Mouse (Mus musculus) bone marrow macrophage, adult 2 months (primary cell): ENCODE data around the gene Bcl2. TPM values are rescaled to one million over a fixed set of nuclear protein-coding genes. Genes with fewer than 3 reads are reported as not detected.

ENCODE experiments used
- H3K27ac ChIP-seq: 2 replicates; pipeline ENCODE4 v1.5.1; 2012; ENCODE audit warnings: low read depth, low read length; ENCODE audit not compliant: insufficient read depth
- H3K4me1 ChIP-seq: 2 replicates; pipeline ENCODE4 v1.6.1; 2012; ENCODE audit warnings: low read length; ENCODE audit not compliant: control insufficient read depth, insufficient read depth
- H3K4me3 ChIP-seq: 2 replicates; pipeline ENCODE4 v1.5.1; 2012; ENCODE audit warnings: mild to moderate bottlenecking, low read length, moderate library complexity; ENCODE audit not compliant: insufficient read depth
- CTCF ChIP-seq: IDR thresholded peaks from 2 replicates; pipeline ENCODE4 v1.5.1; 2012; ENCODE audit warnings: low read depth, mild to moderate bottlenecking, low read length, moderate library complexity
- POLR2A ChIP-seq: IDR thresholded peaks from 2 replicates; pipeline ENCODE4 v1.6.1; 2012; ENCODE audit warnings: mild to moderate bottlenecking, low read depth, low read length, borderline replicate concordance
- polyA plus RNA-seq: library from polyadenylated mRNA; stranded (reverse); fragments of >200 nt; gene quantifications from 2 replicates; pipeline ENCODE4 v1.2.4, GENCODE M21; 2012; ENCODE audit not compliant: missing spikeins, insufficient read depth, insufficient read length

Bcl2 gene
- polyA plus RNA-seq, 1 experiment = 1.2 TPM

GRCm38 (mm10) chr1:106644566-106644965, 69.5 kb downstream of the Bcl2 start:
- peaks cover 12% of the 10 kb centered on the region for H3K4me1 ChIP-seq
- H3K4me3 ChIP-seq = no peak overlapping the region
- no peak for TF ChIP-seq CTCF
- no peak for TF ChIP-seq POLR2A
- H3K27ac ChIP-seq = no peak overlapping the region

DNA sequence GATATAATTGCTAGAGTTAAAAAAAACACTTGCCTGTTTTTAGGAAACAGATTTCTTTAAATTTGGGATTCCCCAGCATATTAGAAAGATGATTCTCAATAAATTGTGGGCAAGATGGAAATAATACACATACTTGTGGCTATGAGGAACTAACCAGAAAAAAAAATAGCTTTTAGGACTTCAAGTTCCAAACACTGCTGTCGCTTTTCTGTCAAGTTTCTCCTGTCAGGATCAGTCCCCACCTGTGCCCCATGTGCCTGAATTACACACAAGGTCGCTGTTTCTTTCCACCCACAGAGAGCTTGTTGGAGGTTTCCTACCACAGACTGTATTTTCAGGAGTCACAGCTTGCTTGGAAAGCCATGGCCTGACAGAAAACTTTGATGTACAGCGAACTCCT, 70.5 kb downstream of the Bcl2 start:
- H3K4me3 ChIP-seq = no peak overlapping the region
- TF ChIP-seq CTCF = no peak
- no peak for TF ChIP-seq POLR2A
- peaks cover 12% of the 10 kb centered on the region for H3K4me1 ChIP-seq
- H3K27ac ChIP-seq = no peak overlapping the region

- Histone ChIP-seq H3K4me3 (no peak overlapping the region), H3K4me1 (peaks cover 12% of the 10 kb centered on the region), H3K27ac (no peak overlapping the region)
- TF ChIP-seq POLR2A (no peak), CTCF (no peak)
Observed at GRCm38 (mm10) chr1:106640577-106640976, 73.5 kb downstream of the Bcl2 start.

GRCm38 (mm10) chr1:106637705-106638104, 76.4 kb downstream of the Bcl2 start:
- no peak overlapping the region for H3K27ac ChIP-seq
- no peak for TF ChIP-seq POLR2A
- no peak for TF ChIP-seq CTCF
- no peaks in the 10 kb centered on the region; the same call in 1 of the 2 replicates for H3K4me1 ChIP-seq
- H3K4me3 ChIP-seq = no peak overlapping the region

DNA sequence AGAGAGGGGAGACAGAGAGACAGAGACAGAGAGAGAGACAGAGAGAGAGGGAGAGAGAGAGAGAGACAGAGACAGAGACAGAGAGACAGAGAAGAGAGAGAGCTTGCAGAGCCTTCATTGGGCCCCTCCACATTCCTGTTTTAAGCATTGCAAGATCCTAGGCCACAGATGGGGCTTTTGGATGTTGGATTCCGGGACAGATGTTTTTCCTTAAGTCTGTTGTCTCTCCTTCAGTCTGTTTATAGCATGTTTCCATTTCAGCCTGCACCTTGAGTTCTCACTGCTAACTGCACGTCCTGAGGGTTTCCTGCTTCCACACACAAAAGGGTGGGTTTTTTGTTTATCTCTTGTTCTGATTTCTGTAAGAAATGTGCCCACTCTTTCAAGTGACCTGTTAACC, 77.4 kb downstream of the Bcl2 start:
- no peak overlapping the region for H3K27ac ChIP-seq

DNA sequence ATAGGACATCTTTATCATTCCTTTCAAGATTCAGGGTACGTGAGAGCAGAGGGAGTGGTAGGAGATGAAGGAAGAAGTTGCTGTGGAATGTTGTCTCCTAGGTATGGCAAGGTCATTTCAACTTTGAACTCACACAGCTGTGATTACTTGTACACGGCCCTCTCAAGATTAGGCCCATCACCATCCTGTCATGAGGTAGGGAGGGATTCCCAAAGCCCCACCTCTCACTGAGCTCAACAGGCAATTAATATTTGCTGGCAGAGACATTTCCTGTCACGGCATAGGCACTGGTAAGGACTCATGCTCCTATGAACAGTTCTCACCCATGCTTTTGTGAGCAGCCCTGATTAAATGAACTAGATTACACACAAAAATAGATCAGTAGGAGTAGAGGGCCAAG, 80.9 kb downstream of the Bcl2 start:
- TF ChIP-seq POLR2A (no peak), CTCF (no peak)
- no peak overlapping the region for H3K27ac ChIP-seq
- peaks cover 16% of the 10 kb centered on the region for H3K4me1 ChIP-seq
- H3K4me3 ChIP-seq = no peak overlapping the region

More for the DNA sequence above, 77.4 kb downstream of the Bcl2 start:
- Histone ChIP-seq H3K4me3 (no peak overlapping the region), H3K4me1 (no peaks in the 10 kb centered on the region; the same call in 1 of the 2 replicates)
- TF ChIP-seq POLR2A = no peak

- peaks cover 20% of the 10 kb centered on the region for H3K4me1 ChIP-seq
- H3K27ac ChIP-seq = no peak overlapping the region
- TF ChIP-seq POLR2A (no peak), CTCF (no peak)
- no peak overlapping the region for H3K4me3 ChIP-seq
Observed at GRCm38 (mm10) chr1:106631869-106632463, 82.1 kb downstream of the Bcl2 start.

DNA sequence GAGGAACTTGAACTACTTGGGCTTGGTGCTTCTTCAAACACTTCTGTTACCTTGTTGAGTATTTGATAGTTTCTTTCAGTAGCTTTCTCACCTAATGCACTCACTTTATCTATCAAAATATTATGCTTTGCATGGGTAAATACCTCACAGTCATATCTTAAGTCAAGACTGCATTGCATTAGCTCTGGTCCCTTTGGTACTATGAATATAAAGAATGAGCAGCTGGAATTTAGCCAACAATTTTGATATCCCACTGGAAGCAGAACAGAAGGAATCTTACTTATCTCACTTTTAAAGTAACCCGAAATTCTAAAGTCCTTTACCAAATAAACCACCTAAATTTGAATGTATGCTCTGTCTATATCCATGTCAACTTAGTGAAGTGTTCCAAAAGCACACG, 83.1 kb downstream of the Bcl2 start:
- Histone ChIP-seq H3K4me1 (peaks cover 26% of the 10 kb centered on the region), H3K4me3 (no peak overlapping the region), H3K27ac (no peak overlapping the region)
- TF ChIP-seq POLR2A (no peak), CTCF (no peak)

DNA sequence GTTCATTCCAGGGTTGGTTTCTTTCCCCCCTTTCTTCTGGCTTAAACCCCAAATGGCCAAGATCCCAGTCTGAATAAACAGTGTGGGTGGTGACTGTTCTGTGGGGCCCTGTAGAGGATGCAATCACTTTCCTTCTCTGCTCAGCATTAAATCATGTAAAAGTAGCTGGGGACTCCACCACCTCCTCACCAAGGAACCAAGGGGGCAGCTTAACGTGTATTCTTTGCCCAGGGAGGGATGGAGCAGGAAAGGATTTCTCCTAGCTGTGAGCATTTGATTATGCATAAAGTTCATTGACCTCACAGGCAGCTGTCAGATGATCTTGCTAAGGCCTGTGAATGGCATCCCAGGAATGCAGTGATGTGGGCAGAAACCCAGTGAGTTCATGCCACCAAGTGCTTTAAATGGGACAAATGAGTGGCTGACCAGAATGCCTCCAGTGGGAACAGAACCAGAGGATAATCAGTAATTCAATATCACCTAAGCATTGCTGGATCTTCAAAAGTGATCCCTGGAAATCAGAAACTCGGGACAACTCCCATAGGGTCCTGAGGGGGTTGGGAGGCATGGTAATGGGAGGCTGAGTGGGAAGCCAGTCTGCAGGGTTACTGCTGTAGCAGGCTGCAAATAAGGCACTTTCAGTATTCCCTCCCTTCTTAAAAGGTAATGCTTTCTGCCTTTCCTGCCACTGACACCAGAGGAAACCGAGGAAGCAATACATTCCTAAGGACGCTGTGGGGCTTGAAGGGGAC, 84.0 kb downstream of the Bcl2 start:
- no peak for TF ChIP-seq POLR2A
- TF ChIP-seq CTCF = no peak
- H3K4me3 ChIP-seq = no peak overlapping the region
- no peak overlapping the region for H3K27ac ChIP-seq
- peaks cover 29% of the 10 kb centered on the region for H3K4me1 ChIP-seq

DNA sequence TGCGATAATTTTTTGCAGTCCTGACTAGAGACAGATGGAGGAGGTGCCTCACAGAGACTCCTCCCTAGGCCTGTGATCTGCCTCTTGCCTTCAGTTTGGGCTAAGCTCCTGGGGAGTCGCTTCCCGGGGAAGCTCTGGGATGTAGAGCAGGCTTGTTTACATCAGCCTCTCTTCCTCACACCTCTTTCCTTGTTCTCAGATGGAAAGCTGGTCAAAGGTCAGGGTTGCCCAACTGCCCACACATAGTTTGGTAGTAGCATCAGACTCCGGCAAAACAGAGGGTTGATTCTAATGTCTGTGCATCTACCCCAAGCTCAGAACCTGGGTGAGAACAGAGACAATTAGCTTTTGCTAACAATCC, 84.6 kb downstream of the Bcl2 start:
- H3K4me1 ChIP-seq = peaks cover 29% of the 10 kb centered on the region
- no peak for TF ChIP-seq CTCF
- no peak for TF ChIP-seq POLR2A
- H3K4me3 ChIP-seq = no peak overlapping the region
- no peak overlapping the region for H3K27ac ChIP-seq
